Mouse (Mus musculus) G1E (cell line): ENCODE data around the gene Fxyd5.

Experiments used
- CTCF ChIP-seq: IDR thresholded peaks from 2 replicates; pipeline ENCODE4 v1.5.1; 2012; ENCODE audit warnings: low read depth, low read length, inconsistent platforms, mixed read lengths
- GATA1 ChIP-seq: IDR thresholded peaks from 2 replicates; pipeline ENCODE4 v1.6.1; 2012; ENCODE audit warnings: borderline replicate concordance, low read length, inconsistent platforms, mixed read lengths

DNA sequence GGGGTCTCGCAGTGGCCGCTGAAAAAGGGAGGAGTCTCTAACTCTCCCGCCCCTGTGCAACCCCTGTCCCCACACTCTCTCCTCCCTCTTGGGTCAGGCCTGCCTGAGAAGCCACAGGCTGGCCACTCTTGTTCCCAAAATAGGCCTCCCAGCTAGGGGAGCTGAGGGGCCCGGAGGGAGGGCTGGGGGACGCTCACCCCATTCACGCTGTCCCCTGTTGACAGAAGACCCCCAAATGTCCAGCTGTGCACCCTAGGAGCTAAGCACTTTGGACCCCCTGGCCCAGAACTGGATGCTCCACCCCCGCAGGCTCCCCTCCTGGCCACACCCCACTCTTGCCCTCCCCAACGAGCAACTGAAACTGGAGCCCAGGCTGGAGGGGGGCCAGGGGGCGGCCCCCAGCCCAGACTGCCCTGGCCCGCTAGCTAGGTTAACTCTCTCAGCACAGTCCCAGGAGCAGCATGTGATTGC is 13.1 kb upstream of the Fxyd5 start:
- TF ChIP-seq CTCF: no peak
- no peak for TF ChIP-seq GATA1
